Mouse (Mus musculus) liver, postnatal 0 days (tissue): ENCODE measurements at regions not wholly inside any gene's neighbourhood (a gene's known extent, or its start where the extent isn't known, plus 50 kb on each side); places are given as distances from the start of the nearest gene placed in this dataset.

Source experiments
- ATAC-seq: fragments of 200-750 bp; cut with Nextera tagmentation; 2 replicates; pipeline ENCODE4 v1.8.0; 2017; ENCODE audit warnings: mild to moderate bottlenecking, moderate library complexity
- DNase-seq: peaks from one replicate; pipeline ENCODE4 v3.0.0-alpha.2; 2016
- H3K27ac ChIP-seq: fragments of 300-500 bp; sonication (generic); 2 replicates; pipeline ENCODE4 v1.5.1; 2014; ENCODE audit warnings: antibody characterized with exemption, moderate library complexity, mild to moderate bottlenecking, low read depth
- H3K27me3 ChIP-seq: fragments of 300-500 bp; sonication (generic); 2 replicates; pipeline ENCODE4 v1.6.1; 2014; ENCODE audit warnings: low read length, control low read depth, mixed read lengths; ENCODE audit not compliant: insufficient read depth
- H3K36me3 ChIP-seq: fragments of 300-500 bp; sonication (generic); replicated peaks from 2 replicates; pipeline ENCODE4 v1.6.1; 2014; ENCODE audit warnings: mild to moderate bottlenecking, control low read depth, low read length, moderate library complexity, mixed read lengths; ENCODE audit not compliant: insufficient read depth
- H3K4me1 ChIP-seq: fragments of 300-500 bp; sonication (generic); 2 replicates; pipeline ENCODE4 v1.6.1; 2014; ENCODE audit warnings: antibody characterized with exemption, mild to moderate bottlenecking, control low read depth; ENCODE audit not compliant: insufficient read depth
- H3K4me2 ChIP-seq: fragments of 300-500 bp; sonication (generic); 2 replicates; pipeline ENCODE4 v1.6.1; 2014; ENCODE audit warnings: low read depth, mild to moderate bottlenecking, low read length, moderate library complexity, mixed read lengths
- H3K4me3 ChIP-seq: fragments of 300-500 bp; sonication (generic); 2 replicates; pipeline ENCODE4 v1.5.1; 2014; ENCODE audit warnings: low read depth, low read length
- H3K9ac ChIP-seq: fragments of 300-500 bp; sonication (generic); replicated peaks from 2 replicates; pipeline ENCODE4 v1.6.1; 2014; ENCODE audit warnings: mild to moderate bottlenecking, moderate library complexity
- H3K9me3 ChIP-seq: fragments of 300-500 bp; sonication (generic); 2 replicates; pipeline ENCODE4 v1.6.1; 2016; ENCODE audit warnings: mild to moderate bottlenecking, control low read depth, low read length, mixed read lengths
- CTCF ChIP-seq: sonication (generic); IDR thresholded peaks from 2 replicates; pipeline ENCODE4 v1.5.1; 2016; ENCODE audit warnings: antibody characterized with exemption, low read depth
- EP300 ChIP-seq: IDR thresholded peaks from 2 replicates; pipeline ENCODE4 v1.6.1; 2016; ENCODE audit warnings: antibody characterized with exemption, low read depth, mild to moderate bottlenecking
- WGBS: fragments of 180-500 bp; shearing (Covaris S2); extraction: QIAGEN DNeasy Blood & Tissue Kit; methylation state at CpG from one replicate; pipeline ENCODE4 v1.1.7; 2014; ENCODE audit not compliant: insufficient replicate concordance; 5-methylcytosine and 5-hydroxymethylcytosine counted together

GRCm38 (mm10) chr5:105976746-105977145 lies 100.4 kb downstream of the Zfp326 start:
- no peaks in the 10 kb centered on the region for H3K4me1 ChIP-seq
- no peaks in the 10 kb centered on the region for H3K36me3 ChIP-seq
- no peak overlapping the region for H3K9ac ChIP-seq
- no peak for ATAC-seq
- no peak for TF ChIP-seq CTCF
- no peak for DNase-seq
- 73% methylated on average over 5 of the region's 5 CpGs for whole genome bisulfite sequencing
- no peaks in the 10 kb centered on the region for H3K9me3 ChIP-seq
- H3K4me3 ChIP-seq, result no peak overlapping the region
- H3K4me2 ChIP-seq, result no peak overlapping the region
- H3K27me3 ChIP-seq, result no peaks in the 10 kb centered on the region
- H3K27ac ChIP-seq, result no peak overlapping the region

- H3K4me2 ChIP-seq, result peak overlapping the region; percentile 29; the same call in 1 of the 2 replicates
- no peak for ATAC-seq
- TF ChIP-seq CTCF (no peak), EP300 (no peak)
- H3K4me3 ChIP-seq, result no peak overlapping the region
- H3K4me1 ChIP-seq, result no peaks in the 10 kb centered on the region
- H3K27me3 ChIP-seq, result no peaks in the 10 kb centered on the region
- no peaks in the 10 kb centered on the region for H3K9me3 ChIP-seq
- WGBS, result 56% methylated on average over 5 of the region's 5 CpGs
- no peak for DNase-seq
- H3K27ac ChIP-seq, result no peak overlapping the region
- H3K9ac ChIP-seq, result no peak overlapping the region
- no peaks in the 10 kb centered on the region for H3K36me3 ChIP-seq
Measured at GRCm38 (mm10) chr5:105976076-105976475, 99.7 kb downstream of the Zfp326 start.

- Histone ChIP-seq H3K36me3 (no peaks in the 10 kb centered on the region), H3K4me2 (peak overlapping the region; percentile 29; the same call in 1 of the 2 replicates), H3K9me3 (no peaks in the 10 kb centered on the region), H3K27me3 (no peaks in the 10 kb centered on the region), H3K27ac (no peak overlapping the region), H3K9ac (no peak overlapping the region), H3K4me3 (no peak overlapping the region), H3K4me1 (no peaks in the 10 kb centered on the region)
- TF ChIP-seq CTCF, result no peak
- TF ChIP-seq EP300, result no peak
- DNase-seq (peak; percentile 16), ATAC-seq (peak; percentile 21; the same call in 1 of the 2 replicates)
- 33% methylated on average over 21 of the region's 21 CpGs for WGBS
Measured at GRCm38 (mm10) chr5:105975275-105976011, 99.1 kb downstream of the Zfp326 start.

GRCm38 (mm10) chr5:105974576-105975177 lies 98.3 kb downstream of the Zfp326 start:
- Histone ChIP-seq H3K27me3 (no peaks in the 10 kb centered on the region), H3K4me2 (no peak overlapping the region), H3K4me3 (no peak overlapping the region), H3K9me3 (no peaks in the 10 kb centered on the region), H3K27ac (no peak overlapping the region), H3K9ac (no peak overlapping the region), H3K4me1 (no peaks in the 10 kb centered on the region), H3K36me3 (no peaks in the 10 kb centered on the region)
- ATAC-seq (no peak), DNase-seq (no peak)
- TF ChIP-seq EP300 (no peak), CTCF (no peak)
- WGBS, result 86% methylated on average over 18 of the region's 18 CpGs
